ENCODE assay signal across 13 mouse cellular contexts in genomic region chr12:83513185-83513584, GRCm38 (mm10). TPM values are rescaled to one million over a fixed set of nuclear protein-coding genes. Genes with fewer than 3 reads are reported as not detected.
DNase-seq lines count a peak whose midpoint lies in the region; ATAC-seq and TF ChIP-seq lines count a peak whose summit lies in the region.
"Had no signal": no experiment of that assay in that cellular context is flagged by ENCODE, and none has a peak within 500 bp of the region (broad histone marks: within the 10 kb centered on the region; RNA-seq: fewer than 3 reads in every experiment).

No protein-coding gene starts in this region.

- no peak overlapping the region for H3K4me3 ChIP-seq in hindbrain, embryonic 12.5 days
- H3K4me3 ChIP-seq in hindbrain, embryonic 11.5 days (ENCODE audit: low read depth, low read length): no peak overlapping the region
- H3K4me3 ChIP-seq in hindbrain, embryonic 15.5 days: no peak overlapping the region
- no peak overlapping the region for H3K4me3 ChIP-seq in olfactory bulb, adult 2 months (ENCODE audit: insufficient read depth, low read depth, low read length)
- H3K4me3 ChIP-seq: embryonic facial prominence, embryonic 12.5 days; liver, embryonic 15.5 days; neural tube, embryonic 12.5 days had no signal

- H3K9ac ChIP-seq in hindbrain, embryonic 12.5 days: no peak overlapping the region
- H3K9ac ChIP-seq in hindbrain, embryonic 11.5 days (ENCODE audit: low read depth, low read length): no peak overlapping the region
- H3K9ac ChIP-seq in hindbrain, embryonic 15.5 days: no peak overlapping the region
- H3K9ac ChIP-seq: embryonic facial prominence, embryonic 12.5 days; liver, embryonic 15.5 days; neural tube, embryonic 12.5 days had no signal

- TF ChIP-seq CTCF in olfactory bulb, adult 2 months (IDR thresholded peaks at IDR 0.05; ENCODE audit: insufficient read depth, low read depth, low read length): no peak

- H3K9me3 ChIP-seq in hindbrain, embryonic 12.5 days (replicated peaks): no peaks in the 10 kb centered on the region
- H3K9me3 ChIP-seq in hindbrain, embryonic 11.5 days (ENCODE audit: control insufficient read depth, low read length): no peaks in the 10 kb centered on the region
- H3K9me3 ChIP-seq in hindbrain, embryonic 15.5 days: no peaks in the 10 kb centered on the region
- H3K9me3 ChIP-seq: embryonic facial prominence, embryonic 12.5 days; liver, embryonic 15.5 days; neural tube, embryonic 12.5 days had no signal

- TF ChIP-seq POLR2A in olfactory bulb, adult 2 months (IDR thresholded peaks at IDR 0.05; ENCODE audit: insufficient read depth, low read depth, low read length): no peak

- peaks cover 8% of the 10 kb centered on the region; the same call in 1 of the 2 replicates for H3K4me1 ChIP-seq in hindbrain, embryonic 12.5 days
- no peaks in the 10 kb centered on the region for H3K4me1 ChIP-seq in hindbrain, embryonic 11.5 days (replicated peaks; ENCODE audit: control insufficient read depth, insufficient read depth, low read length)
- H3K4me1 ChIP-seq in hindbrain, embryonic 15.5 days (replicated peaks): peaks cover 7% of the 10 kb centered on the region
- H3K4me1 ChIP-seq in olfactory bulb, adult 2 months (ENCODE audit: control insufficient read depth, insufficient read depth, low read length): peaks cover 12% of the 10 kb centered on the region

- H3K4me2 ChIP-seq in hindbrain, embryonic 12.5 days (replicated peaks): no peak overlapping the region
- H3K4me2 ChIP-seq in hindbrain, embryonic 11.5 days (replicated peaks; ENCODE audit: low read depth, low read length): no peak overlapping the region
- no peak overlapping the region; the same call in 1 of the 2 replicates for H3K4me2 ChIP-seq in hindbrain, embryonic 15.5 days
- H3K4me2 ChIP-seq: embryonic facial prominence, embryonic 12.5 days; liver, embryonic 15.5 days; neural tube, embryonic 12.5 days had no signal

- no peak for DNase-seq in hindbrain, embryonic 11.5 days (ENCODE audit: low spot score)
- DNase-seq in retina, postnatal 1 day: peak; percentile 52
- DNase-seq in retina, embryonic 14.5 days (ENCODE audit: low spot score): no peak
- DNase-seq in layer of hippocampus, adult 9-11 months: no peak
- DNase-seq in ovary, postnatal 14 days (ENCODE audit: low spot score): no peak
- DNase-seq: gastrocnemius, postnatal 25 days had no signal

- 32% methylated on average over 5 of the region's 5 CpGs for whole genome bisulfite sequencing in hindbrain, embryonic 12.5 days
- WGBS in hindbrain, embryonic 11.5 days: 40% methylated on average over 5 of the region's 5 CpGs
- 28% methylated on average over 5 of the region's 5 CpGs for WGBS in hindbrain, embryonic 15.5 days
- 13% methylated on average over 5 of the region's 5 CpGs for WGBS in olfactory bulb, adult 2 months

- no peaks in the 10 kb centered on the region for H3K27me3 ChIP-seq in hindbrain, embryonic 12.5 days
- H3K27me3 ChIP-seq in hindbrain, embryonic 11.5 days (ENCODE audit: control insufficient read depth, insufficient read depth, low read length): no peaks in the 10 kb centered on the region
- no peaks in the 10 kb centered on the region for H3K27me3 ChIP-seq in hindbrain, embryonic 15.5 days
- H3K27me3 ChIP-seq: embryonic facial prominence, embryonic 12.5 days; liver, embryonic 15.5 days; neural tube, embryonic 12.5 days had no signal

- no peak for ATAC-seq in hindbrain, embryonic 12.5 days (ENCODE audit: low FRiP score)
- ATAC-seq in hindbrain, embryonic 11.5 days (ENCODE audit: low FRiP score): no peak
- ATAC-seq in hindbrain, embryonic 15.5 days (ENCODE audit: low FRiP score, low read depth): peak; percentile 68; the same call in 1 of the 2 replicates
- ATAC-seq: intestine, embryonic 16.5 days had no signal

- H3K36me3 ChIP-seq in hindbrain, embryonic 12.5 days: no peaks in the 10 kb centered on the region
- H3K36me3 ChIP-seq in hindbrain, embryonic 11.5 days (ENCODE audit: control insufficient read depth, insufficient read depth, low read length): no peaks in the 10 kb centered on the region
- H3K36me3 ChIP-seq in hindbrain, embryonic 15.5 days: no peaks in the 10 kb centered on the region
- H3K36me3 ChIP-seq: embryonic facial prominence, embryonic 12.5 days; liver, embryonic 15.5 days; neural tube, embryonic 12.5 days had no signal

- peak overlapping the region; percentile 3 for H3K27ac ChIP-seq in hindbrain, embryonic 12.5 days
- no peak overlapping the region for H3K27ac ChIP-seq in hindbrain, embryonic 11.5 days (ENCODE audit: low read depth, low read length)
- H3K27ac ChIP-seq in hindbrain, embryonic 15.5 days (replicated peaks): no peak overlapping the region
- peak overlapping the region; percentile 85; the same call in 1 of the 2 replicates for H3K27ac ChIP-seq in olfactory bulb, adult 2 months (ENCODE audit: insufficient read depth, low read depth, low read length)
- H3K27ac ChIP-seq: embryonic facial prominence, embryonic 12.5 days; liver, embryonic 15.5 days; neural tube, embryonic 12.5 days had no signal

RNA-seq across cellular contexts. Expression of gene Dcaf4, which starts 7.1 kb away (rescaled TPM):
- 28.2 and 29.9 TPM in 2 replicates for polyA plus RNA-seq in hindbrain, embryonic 12.5 days (2016; fragmentation: Nextera tagmentation; extraction: Ambion mirVana)
- 25.0 and 26.5 TPM in 2 replicates for polyA plus RNA-seq in hindbrain, embryonic 11.5 days (2014; fragmentation: Nextera tagmentation; extraction: Ambion mirVana)
- 44.8 and 49.2 TPM in 2 replicates for polyA plus RNA-seq in hindbrain, embryonic 15.5 days (2015; fragmentation: Nextera tagmentation; extraction: Ambion mirVana)
- polyA plus RNA-seq in olfactory bulb, adult 2 months (2012; ENCODE audit: insufficient read depth, insufficient read length, low replicate concordance, missing spikeins): not detected in 2 replicates

RNA-seq across cellular contexts. Expression of gene Dpf3, which starts 25.7 kb away (rescaled TPM):
- 18.0 and 21.6 TPM in 2 replicates for polyA plus RNA-seq in hindbrain, embryonic 12.5 days (2016; fragmentation: Nextera tagmentation; extraction: Ambion mirVana)
- polyA plus RNA-seq in hindbrain, embryonic 11.5 days (2014; fragmentation: Nextera tagmentation; extraction: Ambion mirVana): 17.0 and 23.5 TPM in 2 replicates
- polyA plus RNA-seq in hindbrain, embryonic 15.5 days (2015; fragmentation: Nextera tagmentation; extraction: Ambion mirVana): 22.7 and 23.9 TPM in 2 replicates
- not detected in 2 replicates for polyA plus RNA-seq in olfactory bulb, adult 2 months (2012; ENCODE audit: insufficient read depth, insufficient read length, low replicate concordance, missing spikeins)

Comparison
In these comparisons a context has a peak if more than half of its experiments do, and no peak if none do; other contexts are left out.
1. H3K27ac ChIP-seq: peak in hindbrain, embryonic 12.5 days (single experiment) and olfactory bulb, adult 2 months (single experiment); none in hindbrain, embryonic 11.5 days (single experiment) and hindbrain, embryonic 15.5 days (single experiment).
2. RNA of gene Dpf3, which starts 25.7 kb away (polyA plus RNA-seq): 17.0 to 23.5 TPM in hindbrain, embryonic 11.5 days, 22.7 to 23.9 TPM in hindbrain, embryonic 15.5 days and 18.0 to 21.6 TPM in hindbrain, embryonic 12.5 days; not detected in olfactory bulb, adult 2 months; every median in the first group is over 10 times any median in the second.